Mouse (Mus musculus) midbrain, embryonic 10.5 days (tissue): ENCODE results near the gene Plekhh3. TPM values are rescaled to one million over a fixed set of nuclear protein-coding genes. Genes with fewer than 3 reads are reported as not detected.

ENCODE experiments used
- DNase-seq: peaks from one replicate; pipeline ENCODE4 v3.0.0-alpha.2; 2017; ENCODE audit warnings: low spot score
- H3K27ac ChIP-seq: fragments of 300-500 bp; sonication (generic); replicated peaks from 2 replicates; pipeline ENCODE4 v1.5.1; 2016; ENCODE audit warnings: mild to moderate bottlenecking
- H3K27me3 ChIP-seq: fragments of 300-500 bp; sonication (generic); 2 replicates; pipeline ENCODE4 v1.6.1; 2016; ENCODE audit warnings: low read depth, mild to moderate bottlenecking; ENCODE audit not compliant: poor library complexity, severe bottlenecking
- H3K36me3 ChIP-seq: fragments of 300-500 bp; sonication (generic); 2 replicates; pipeline ENCODE4 v1.6.1; 2016; ENCODE audit warnings: mild to moderate bottlenecking, moderate library complexity
- H3K4me1 ChIP-seq: fragments of 300-500 bp; sonication (generic); 2 replicates; pipeline ENCODE4 v1.6.1; 2016
- H3K4me3 ChIP-seq: fragments of 300-500 bp; sonication (generic); 2 replicates; pipeline ENCODE4 v1.5.1; 2016; ENCODE audit warnings: mild to moderate bottlenecking, moderate library complexity
- H3K9me3 ChIP-seq: fragments of 300-500 bp; sonication (generic); replicated peaks from 2 replicates; pipeline ENCODE4 v1.6.1; 2016; ENCODE audit warnings: mild to moderate bottlenecking
- WGBS: fragments of 180-500 bp; shearing (Covaris S2); methylation state at CpG from one replicate; pipeline ENCODE4 v1.1.7; 2016; 5-methylcytosine and 5-hydroxymethylcytosine counted together
- polyA plus RNA-seq: library from polyadenylated mRNA; unstranded; fragments of >200 nt; fragmentation: Nextera tagmentation; extraction: Ambion mirVana; gene quantifications from 2 replicates; pipeline ENCODE4 v1.2.1, GENCODE M21; 2016

Plekhh3 gene
- polyA plus RNA-seq, 1 experiment from 2014 or later = 4.5 TPM

- no peaks in the 10 kb centered on the region for H3K36me3 ChIP-seq
- peaks cover 88% of the 10 kb centered on the region for H3K4me1 ChIP-seq
- peak overlapping the region; percentile 76 for H3K27ac ChIP-seq
- peaks cover 91% of the 10 kb centered on the region for H3K27me3 ChIP-seq
- peak overlapping the region; percentile 52 for H3K4me3 ChIP-seq
- 31% methylated on average over 9 of the region's 9 CpGs for WGBS
- DNase-seq = no peak
- H3K9me3 ChIP-seq = no peaks in the 10 kb centered on the region
These were observed 3.2 kb upstream of the Plekhh3 start for GRCm38 (mm10) chr11:101174389-101174745.

GRCm38 (mm10) chr11:101173631-101174388 lies 2.7 kb upstream of the Plekhh3 start:
- Histone ChIP-seq H3K4me3 (peak overlapping the region; percentile 52), H3K9me3 (no peaks in the 10 kb centered on the region), H3K27ac (peak overlapping the region; percentile 76), H3K4me1 (peaks cover 92% of the 10 kb centered on the region), H3K27me3 (peaks cover 91% of the 10 kb centered on the region), H3K36me3 (no peaks in the 10 kb centered on the region)
- DNase-seq = peak; percentile 89
- 1% methylated on average over 61 of the region's 61 CpGs for WGBS

GRCm38 (mm10) chr11:101173112-101173511 lies 2.0 kb upstream of the Plekhh3 start:
- no peak overlapping the region for H3K27ac ChIP-seq

GRCm38 (mm10) chr11:101172434-101172815 lies 1.3 kb upstream of the Plekhh3 start:
- peaks cover 91% of the 10 kb centered on the region for H3K27me3 ChIP-seq
- H3K4me1 ChIP-seq = peaks cover 82% of the 10 kb centered on the region
- peak overlapping the region; percentile 79 for H3K27ac ChIP-seq
- peaks cover 5% of the 10 kb centered on the region for H3K36me3 ChIP-seq
- no peaks in the 10 kb centered on the region for H3K9me3 ChIP-seq
- no peak for DNase-seq
- peak overlapping the region; percentile 62 for H3K4me3 ChIP-seq
- 10% methylated on average over 5 of the region's 5 CpGs for WGBS

More at GRCm38 (mm10) chr11:101173112-101173511, 2.0 kb upstream of the Plekhh3 start:
- H3K9me3 ChIP-seq = no peaks in the 10 kb centered on the region
- WGBS = 5% methylated on average over 11 of the region's 11 CpGs
- peaks cover 89% of the 10 kb centered on the region for H3K4me1 ChIP-seq
- H3K4me3 ChIP-seq = peak overlapping the region; percentile 52
- no peak for DNase-seq
- no peaks in the 10 kb centered on the region for H3K36me3 ChIP-seq
- H3K27me3 ChIP-seq = peaks cover 91% of the 10 kb centered on the region

- peaks cover 77% of the 10 kb centered on the region for H3K4me1 ChIP-seq
- H3K36me3 ChIP-seq = peaks cover 11% of the 10 kb centered on the region
- H3K27ac ChIP-seq = peak overlapping the region; percentile 79
- under 1% methylated on average over 31 of the region's 31 CpGs for WGBS
- no peaks in the 10 kb centered on the region for H3K9me3 ChIP-seq
- DNase-seq = peak; percentile 78
- H3K4me3 ChIP-seq = peak overlapping the region; percentile 62
- H3K27me3 ChIP-seq = peaks cover 91% of the 10 kb centered on the region
These were observed 726 bp upstream of the Plekhh3 start for GRCm38 (mm10) chr11:101171721-101172433.

- peak; percentile 55 for DNase-seq
- peak within 1 kb of the TSS; percentile 76 for H3K27ac ChIP-seq
- H3K27me3 ChIP-seq = peaks cover 91% of the 10 kb centered on the region
- peaks cover 67% of the 10 kb centered on the region for H3K4me1 ChIP-seq
- under 1% methylated on average over 35 of the region's 35 CpGs for whole genome bisulfite sequencing
- H3K4me3 ChIP-seq = peak within 1 kb of the TSS; percentile 62
- peaks cover 17% of the 10 kb centered on the region for H3K36me3 ChIP-seq
- H3K9me3 ChIP-seq = no peaks in the 10 kb centered on the region
These were observed 769 bp downstream of the Plekhh3 start, which contains the start of gene Cntnap1 for GRCm38 (mm10) chr11:101170354-101170810. Cntnap1 (plus strand) TSS chr11:101170523.

- no peak overlapping the region; the same call in 1 of the 2 replicates for H3K27ac ChIP-seq
- WGBS = 13% methylated on average over 17 of the region's 17 CpGs
- DNase-seq = no peak
- H3K4me1 ChIP-seq = peaks cover 67% of the 10 kb centered on the region
- H3K9me3 ChIP-seq = no peaks in the 10 kb centered on the region
- peak overlapping the region; percentile 62 for H3K4me3 ChIP-seq
- H3K36me3 ChIP-seq = peaks cover 17% of the 10 kb centered on the region
- H3K27me3 ChIP-seq = peaks cover 91% of the 10 kb centered on the region
These were observed 1.6 kb downstream of the Plekhh3 start for GRCm38 (mm10) chr11:101169301-101170107.

- no peak overlapping the region for H3K27ac ChIP-seq
- DNase-seq = no peak
- 68% methylated on average over 18 of the region's 18 CpGs for WGBS
- peaks cover 91% of the 10 kb centered on the region for H3K27me3 ChIP-seq
- H3K4me3 ChIP-seq = 0 out of 2 replicates have a peak overlapping the region, but pooled peaks have one; percentile 62
- H3K36me3 ChIP-seq = peaks cover 22% of the 10 kb centered on the region
- H3K9me3 ChIP-seq = no peaks in the 10 kb centered on the region
- H3K4me1 ChIP-seq = peaks cover 67% of the 10 kb centered on the region
These were observed 2.7 kb downstream of the Plekhh3 start for GRCm38 (mm10) chr11:101168301-101168980.

GRCm38 (mm10) chr11:101167963-101168300 lies 3.2 kb downstream of the Plekhh3 start:
- no peak for DNase-seq
- Histone ChIP-seq H3K36me3 (peaks cover 22% of the 10 kb centered on the region), H3K4me1 (peaks cover 66% of the 10 kb centered on the region), H3K4me3 (no peak overlapping the region), H3K27ac (no peak overlapping the region), H3K9me3 (no peaks in the 10 kb centered on the region), H3K27me3 (peaks cover 91% of the 10 kb centered on the region)
- WGBS = 40% methylated on average over 8 of the region's 8 CpGs

GRCm38 (mm10) chr11:101167211-101167962 lies 3.8 kb downstream of the Plekhh3 start:
- peaks cover 67% of the 10 kb centered on the region for H3K4me1 ChIP-seq
- WGBS = 34% methylated on average over 19 of the region's 19 CpGs

GRCm38 (mm10) chr11:101166357-101166756 lies 4.8 kb downstream of the Plekhh3 start:
- no peak overlapping the region; the same call in 1 of the 2 replicates for H3K4me3 ChIP-seq
- peaks cover 97% of the 10 kb centered on the region for H3K27me3 ChIP-seq
- no peaks in the 10 kb centered on the region for H3K9me3 ChIP-seq
- 32% methylated on average over 14 of the region's 14 CpGs for WGBS
- no peak for DNase-seq
- H3K27ac ChIP-seq = no peak overlapping the region
- H3K4me1 ChIP-seq = peaks cover 56% of the 10 kb centered on the region
- peaks cover 24% of the 10 kb centered on the region for H3K36me3 ChIP-seq

More at GRCm38 (mm10) chr11:101167211-101167962, 3.8 kb downstream of the Plekhh3 start:
- peaks cover 91% of the 10 kb centered on the region for H3K27me3 ChIP-seq
- no peak overlapping the region for H3K27ac ChIP-seq
- H3K4me3 ChIP-seq = no peak overlapping the region
- no peak for DNase-seq
- peaks cover 22% of the 10 kb centered on the region for H3K36me3 ChIP-seq
- H3K9me3 ChIP-seq = no peaks in the 10 kb centered on the region
